Mouse (Mus musculus): ENCODE measurements around the gene Snx5.

DNA sequence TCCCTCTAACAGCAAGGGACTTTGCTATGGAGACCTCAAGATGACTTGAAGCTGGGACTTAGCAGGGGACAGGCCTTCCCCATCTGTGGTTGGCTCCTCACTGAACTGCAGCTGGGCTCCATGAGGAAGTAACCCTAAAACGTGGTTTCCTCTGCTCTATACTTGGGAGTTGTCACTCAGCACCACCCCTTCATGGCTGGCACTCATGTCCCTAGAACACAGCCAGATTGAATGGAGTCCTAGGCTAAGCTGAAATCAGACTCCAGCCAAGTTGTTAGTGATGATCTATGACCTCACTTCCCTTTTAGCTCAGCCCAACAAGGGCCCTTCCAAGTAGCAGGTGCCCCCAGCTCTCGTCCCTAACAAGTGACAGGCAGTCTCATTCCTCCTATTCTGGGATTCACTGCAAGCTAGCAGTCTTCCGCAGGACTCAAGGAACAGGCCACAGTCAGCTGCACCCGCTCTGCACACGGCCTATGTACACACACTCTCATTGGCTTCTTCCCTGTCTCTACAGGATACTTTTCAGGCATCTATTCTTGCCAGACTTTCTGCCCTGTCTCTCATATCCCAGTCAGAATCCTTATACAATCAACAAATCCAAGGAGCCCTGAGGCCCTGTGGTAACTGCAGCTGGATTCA, 23.2 kb downstream of the Snx5 start:
- TF ChIP-seq POLR2A (IDR thresholded peaks at IDR 0.05; ENCODE audit: control insufficient read depth, low read depth, low read length) (no peak), CTCF (IDR thresholded peaks at IDR 0.05; ENCODE audit: control insufficient read depth, insufficient read depth, insufficient replicate concordance, low read depth, low read length) (no peak)
